Mouse (Mus musculus): ENCODE results near the gene Tmsb10.

- TF ChIP-seq CTCF (IDR thresholded peaks at IDR 0.05; ENCODE audit: borderline replicate concordance, insufficient read depth, low read depth, low read length) (no peak), POLR2A (IDR thresholded peaks at IDR 0.05; ENCODE audit: borderline replicate concordance, insufficient read depth, low read length) (no peak)
These were observed 44.3 kb downstream of the Tmsb10 start for GRCm38 (mm10) chr6:72914087-72914749.
